21 mouse cellular contexts compared by ENCODE assay signal in the genomic region with DNA sequence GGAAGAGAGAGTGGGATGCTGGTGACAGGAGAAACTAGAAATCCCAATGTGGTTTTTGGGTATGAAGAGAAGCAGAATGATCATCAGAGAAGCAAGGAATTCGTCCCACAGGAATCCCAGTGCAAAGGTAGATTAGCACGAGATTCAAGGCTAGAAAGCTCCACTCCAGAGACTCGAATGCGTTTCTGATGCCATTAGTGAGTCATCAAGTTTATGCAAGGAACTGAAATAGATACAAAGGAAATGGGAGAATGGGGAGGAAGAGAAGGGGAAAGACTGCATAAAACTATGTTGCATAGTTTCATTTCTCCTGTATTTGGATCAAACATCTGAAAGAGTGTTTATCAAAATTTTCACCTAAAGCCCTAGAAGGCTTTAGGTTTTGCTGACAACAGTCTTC.
DNase-seq lines count a peak whose midpoint lies in the region; ATAC-seq and TF ChIP-seq lines count a peak whose summit lies in the region.
"Had no signal": no experiment of that assay in that cellular context is flagged by ENCODE, and none has a peak within 500 bp of the region (broad histone marks: within the 10 kb centered on the region; RNA-seq: fewer than 3 reads in every experiment).

No protein-coding gene starts in this region.

- H3K4me2 ChIP-seq in intestine, postnatal 0 days (replicated peaks; ENCODE audit: low read depth), result no peak overlapping the region
- H3K4me2 ChIP-seq: embryonic facial prominence, embryonic 12.5 days; forebrain, embryonic 12.5 days; hindbrain, embryonic 12.5 days had no signal

- H3K79me2 ChIP-seq in C2C12 (ENCODE audit: control insufficient read depth, insufficient read depth) (peaks cover 83% of the 10 kb centered on the region), macrophage (ENCODE audit: inconsistent target) (peaks cover 42% of the 10 kb centered on the region)

- no peak for TF ChIP-seq CTCF in C2C12 (IDR thresholded peaks at IDR 0.05; ENCODE audit: control insufficient read depth, insufficient read depth, insufficient read length)
- TF ChIP-seq CTCF in intestine, postnatal 0 days (IDR thresholded peaks at IDR 0.05; ENCODE audit: low read depth), result no peak

- no peaks in the 10 kb centered on the region for H3K27me3 ChIP-seq in C2C12 (ENCODE audit: control insufficient read depth, insufficient read depth, insufficient read length)
- no peaks in the 10 kb centered on the region for H3K27me3 ChIP-seq in intestine, postnatal 0 days (replicated peaks; ENCODE audit: control insufficient read depth, insufficient read depth, low read length)
- H3K27me3 ChIP-seq: embryonic facial prominence, embryonic 12.5 days; forebrain, embryonic 12.5 days; hindbrain, embryonic 12.5 days had no signal

- H3K36me3 ChIP-seq in C2C12 (ENCODE audit: control insufficient read depth, insufficient read depth), result peaks cover 16% of the 10 kb centered on the region
- no peaks in the 10 kb centered on the region for H3K36me3 ChIP-seq in macrophage (ENCODE audit: inconsistent target)
- no peaks in the 10 kb centered on the region for H3K36me3 ChIP-seq in intestine, postnatal 0 days (ENCODE audit: control insufficient read depth, insufficient read depth)
- H3K36me3 ChIP-seq: embryonic facial prominence, embryonic 12.5 days; forebrain, embryonic 12.5 days; heart, embryonic 10.5 days; hindbrain, embryonic 12.5 days had no signal

- no peak for ATAC-seq in intestine, postnatal 0 days
- no peak for ATAC-seq in megakaryocyte progenitor cell, adult 5-6 weeks (replicated peaks; ENCODE audit: poor library complexity)
- ATAC-seq: forebrain, embryonic 16.5 days; hindbrain, postnatal 0 days had no signal

- H3K4me1 ChIP-seq in intestine, postnatal 0 days (replicated peaks; ENCODE audit: control insufficient read depth, insufficient read depth, low read length), result no peaks in the 10 kb centered on the region
- H3K4me1 ChIP-seq: embryonic facial prominence, embryonic 12.5 days; forebrain, embryonic 12.5 days; heart, embryonic 10.5 days; hindbrain, embryonic 12.5 days had no signal

- DNase-seq in 3T3-L1 (ENCODE audit: low read depth, low spot score) (peak; percentile 85), adipocyte (ENCODE audit: low spot score) (peak; percentile 21)
- DNase-seq in embryo, embryonic 10 days (ENCODE audit: low spot score), result no peak
- DNase-seq: adrenal gland, postnatal 10 days; cerebellum, adult 18-20 months; cerebellum, postnatal 10 days; gastrocnemius, postnatal 10 days; heart, adult 18-20 months; heart, postnatal 10 days; heart, postnatal 4 days; kidney, adult 2 months had no signal

- H3K9ac ChIP-seq in intestine, postnatal 0 days (ENCODE audit: low read depth, low read length), result no peak overlapping the region
- H3K9ac ChIP-seq: embryonic facial prominence, embryonic 12.5 days; forebrain, embryonic 12.5 days; hindbrain, embryonic 12.5 days had no signal

- WGBS in macrophage (ENCODE audit: missing documents), result 35% methylated on average over 4 of the region's 4 CpGs
- 57% methylated on average over 4 of the region's 4 CpGs for WGBS in intestine, postnatal 0 days

- H3K4me3 ChIP-seq in C2C12 (ENCODE audit: insufficient read depth, poor library complexity, severe bottlenecking), result no peak overlapping the region
- no peak overlapping the region for H3K4me3 ChIP-seq in macrophage (ENCODE audit: inconsistent target)
- H3K4me3 ChIP-seq in intestine, postnatal 0 days (ENCODE audit: low read depth, low read length), result no peak overlapping the region
- H3K4me3 ChIP-seq: embryonic facial prominence, embryonic 12.5 days; forebrain, embryonic 12.5 days; heart, embryonic 10.5 days; hindbrain, embryonic 12.5 days had no signal

- H3K79me3 ChIP-seq in C2C12 (ENCODE audit: low read depth), result peaks cover 74% of the 10 kb centered on the region

- peak overlapping the region; percentile 29 for H3K27ac ChIP-seq in macrophage
- no peak overlapping the region for H3K27ac ChIP-seq in intestine, postnatal 0 days (ENCODE audit: low read depth, low read length)
- H3K27ac ChIP-seq: embryonic facial prominence, embryonic 12.5 days; forebrain, embryonic 12.5 days; heart, embryonic 10.5 days; hindbrain, embryonic 12.5 days; hindbrain, postnatal 0 days had no signal

- H3ac ChIP-seq in C2C12 (ENCODE audit: control insufficient read depth, insufficient read length, low read depth), result no peak overlapping the region

- H3K9me3 ChIP-seq in intestine, postnatal 0 days (ENCODE audit: control insufficient read depth), result no peaks in the 10 kb centered on the region
- H3K9me3 ChIP-seq: embryonic facial prominence, embryonic 12.5 days; forebrain, embryonic 12.5 days; heart, embryonic 10.5 days; hindbrain, embryonic 12.5 days had no signal

TF ChIP-seq in C2C12, 6 proteins besides CTCF, POLR2A, EP300 and RAD21:
- TF ChIP-seq CEBPB (IDR thresholded peaks at IDR 0.05; ENCODE audit: low read depth), result peak; percentile 28
- no peak for TF ChIP-seq MYOG (IDR thresholded peaks at IDR 0.05; ENCODE audit: control insufficient read depth, extremely low read depth, insufficient read length)
